Mouse (Mus musculus): ENCODE data around the gene Uevld.
A peak's percentile ranks its signal among the peaks of the same experiment; 100 is the strongest.
"Not testable (repeated sequence)": the region's sequence is repeated elsewhere in the genome, so short reads cannot be mapped to it uniquely, and the experiment has no call there.

Gene Uevld

GRCm38 (mm10) chr7:46969898-46970297 lies 11.6 kb upstream of the Uevld start:
- DNase-seq (ENCODE audit: low spot score in 2 of 2): no peak

GRCm38 (mm10) chr7:46964070-46964469 lies 5.7 kb upstream of the Uevld start:
- DNase-seq (ENCODE audit: low spot score in 2 of 2): no peak

- peak; percentile 35 to 51 for DNase-seq (ENCODE audit: low spot score in 2 of 2)
Observed at GRCm38 (mm10) chr7:46962806-46963618, 4.7 kb upstream of the Uevld start.

GRCm38 (mm10) chr7:46962132-46962531 lies 3.8 kb upstream of the Uevld start:
- DNase-seq (ENCODE audit: low spot score in 2 of 2): no peak

- DNase-seq (ENCODE audit: low spot score in 2 of 2): no peak
Observed at GRCm38 (mm10) chr7:46960991-46961390, 2.7 kb upstream of the Uevld start.

GRCm38 (mm10) chr7:46958853-46959252 lies 526 bp upstream of the Uevld start:
- no peak for DNase-seq (ENCODE audit: low spot score in 2 of 2)

GRCm38 (mm10) chr7:46935847-46936246 lies 22.5 kb downstream of the Uevld start:
- DNase-seq (ENCODE audit: low spot score in 2 of 2): peak in 1 of 2 experiments; percentile 13

GRCm38 (mm10) chr7:46934788-46935187 lies 23.5 kb downstream of the Uevld start:
- no peak for DNase-seq (ENCODE audit: low spot score in 2 of 2)

- no peak for DNase-seq (ENCODE audit: low spot score in 2 of 2)
Observed at GRCm38 (mm10) chr7:46931370-46931769, 27.0 kb downstream of the Uevld start.

GRCm38 (mm10) chr7:46928291-46928690 lies 30.0 kb downstream of the Uevld start:
- DNase-seq (ENCODE audit: low spot score in 2 of 2): no peak

- DNase-seq (ENCODE audit: low spot score in 2 of 2): no peak
Observed at GRCm38 (mm10) chr7:46922075-46922474, 36.3 kb downstream of the Uevld start.

GRCm38 (mm10) chr7:46919551-46920176 lies 38.7 kb downstream of the Uevld start, which contains the start of gene Tsg101:
Tsg101 (minus strand) TSS chr7:46919969.
- peak; percentile 90 to 91 for DNase-seq (ENCODE audit: low spot score in 2 of 2)

- DNase-seq (ENCODE audit: low spot score in 2 of 2): no peak
Observed at GRCm38 (mm10) chr7:46918678-46919371, 39.5 kb downstream of the Uevld start.

GRCm38 (mm10) chr7:46916376-46916775 lies 42.0 kb downstream of the Uevld start:
- DNase-seq (ENCODE audit: low spot score in 2 of 2): no peak

- DNase-seq (ENCODE audit: low spot score in 2 of 2): no peak
Observed at GRCm38 (mm10) chr7:46911250-46911649, 47.1 kb downstream of the Uevld start.

- no peak for DNase-seq (ENCODE audit: low spot score in 2 of 2)
Observed at GRCm38 (mm10) chr7:46899343-46899742, 59.0 kb downstream of the Uevld start.

GRCm38 (mm10) chr7:46895511-46895910 lies 62.8 kb downstream of the Uevld start:
- DNase-seq (ENCODE audit: low spot score in 2 of 2): no peak

- no peak for DNase-seq (ENCODE audit: low spot score in 2 of 2)
Observed at GRCm38 (mm10) chr7:46883304-46883703, 75.0 kb downstream of the Uevld start.

GRCm38 (mm10) chr7:46881941-46882340 lies 76.4 kb downstream of the Uevld start:
- DNase-seq (ENCODE audit: low spot score in 2 of 2): not testable (repeated sequence)

- no peak for DNase-seq (ENCODE audit: low spot score in 2 of 2)
Observed at GRCm38 (mm10) chr7:46880992-46881391, 77.3 kb downstream of the Uevld start.

- DNase-seq (ENCODE audit: low spot score in 2 of 2): no peak
Observed at GRCm38 (mm10) chr7:46879851-46880250, 78.5 kb downstream of the Uevld start.

GRCm38 (mm10) chr7:46877255-46877654 lies 81.1 kb downstream of the Uevld start:
- no peak for DNase-seq (ENCODE audit: low spot score in 2 of 2)

Data from urinary bladder, postnatal 36 days (tissue).